Mouse (Mus musculus) MEL (cell line): ENCODE measurements around the gene Zdhhc3.

Source experiments
- BHLHE40 ChIP-seq: IDR thresholded peaks from 2 replicates; pipeline ENCODE4 v1.6.1; 2012; ENCODE audit warnings: low read depth, mild to moderate bottlenecking, inconsistent platforms, low read length, improper control_type of control experiment, borderline replicate concordance
- EP300 ChIP-seq, 2 experiments: IDR thresholded peaks; 2 replicates each; pipeline ENCODE4 v1.6.1; 2011; ENCODE audit warnings: improper control_type of control experiment in 2 of 2, low read length in 2 of 2, low read depth in 1 of 2, mild to moderate bottlenecking in 1 of 2
- MAZ ChIP-seq: IDR thresholded peaks from 2 replicates; pipeline ENCODE4 v1.6.1; 2012; ENCODE audit warnings: low read depth, mild to moderate bottlenecking, inconsistent platforms, low read length, improper control_type of control experiment
- MEF2A ChIP-seq: IDR thresholded peaks from 2 replicates; pipeline ENCODE4 v1.6.1; 2014; ENCODE audit warnings: low read depth, mild to moderate bottlenecking, inconsistent platforms, low read length, improper control_type of control experiment; ENCODE audit not compliant: poor library complexity, insufficient replicate concordance, severe bottlenecking; ENCODE audit errors: extremely low read depth
- RAD21 ChIP-seq: IDR thresholded peaks from 2 replicates; pipeline ENCODE4 v1.6.1; 2011; ENCODE audit warnings: mild to moderate bottlenecking, low read depth, low read length, improper control_type of control experiment

DNA sequence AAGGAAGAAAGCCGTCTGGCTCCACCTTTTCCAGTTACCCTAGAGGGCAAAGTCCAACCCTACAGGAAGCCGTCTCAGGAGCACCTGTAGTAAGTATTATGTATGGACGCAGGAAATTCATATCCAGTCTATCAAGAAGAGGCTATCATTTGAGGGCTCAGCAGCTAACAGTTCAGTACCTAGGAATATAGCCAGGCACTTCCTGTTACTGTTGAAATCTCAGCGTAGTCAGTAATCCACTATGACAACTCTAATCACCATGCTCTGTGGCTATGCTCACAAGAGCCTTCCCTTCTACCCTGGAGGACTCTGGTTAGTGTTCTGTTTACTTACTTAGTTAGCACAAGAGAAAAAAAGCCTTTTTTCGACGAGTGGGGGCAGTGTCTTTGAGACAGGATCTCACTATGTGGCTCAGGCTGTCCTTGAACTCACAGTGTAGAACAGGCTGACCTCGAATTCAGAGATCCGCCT lies 1.2 kb downstream of the Zdhhc3 start:
- TF ChIP-seq EP300 (IDR thresholded peaks at IDR 0.05; ENCODE audit: low read depth in 1 of 2, low read length in 2 of 2) (no peak), RAD21 (no peak), MAZ (no peak), BHLHE40 (no peak), MEF2A (no peak)
